Mouse (Mus musculus) embryo, embryonic 10.5 days (tissue): ENCODE measurements around the gene Mfsd2a.

Experiments
- DNase-seq: peaks from one replicate; pipeline ENCODE4 v3.0.0-alpha.2; 2015; ENCODE audit warnings: low spot score

Gene Mfsd2a

DNA sequence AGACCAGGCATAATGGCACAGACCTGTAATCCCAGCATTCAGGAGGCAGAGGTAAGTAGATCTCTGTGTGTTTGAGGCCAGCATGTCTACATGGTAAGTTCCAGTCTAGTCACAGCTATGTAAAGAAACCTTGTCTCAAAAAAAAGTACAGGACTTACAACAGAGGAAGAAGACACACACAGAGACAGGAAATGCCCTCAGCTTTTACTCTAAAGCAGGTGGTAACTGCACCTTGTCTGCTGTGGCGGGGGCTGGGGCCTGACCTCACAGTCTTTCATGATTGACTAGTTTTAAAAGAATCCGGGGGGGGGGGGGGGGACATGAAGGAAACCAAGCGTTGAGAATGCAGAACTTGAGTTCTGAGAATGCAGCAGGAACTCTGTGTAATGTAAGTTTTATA, 27.1 kb downstream of the Mfsd2a start:
- DNase-seq = no peak

DNA sequence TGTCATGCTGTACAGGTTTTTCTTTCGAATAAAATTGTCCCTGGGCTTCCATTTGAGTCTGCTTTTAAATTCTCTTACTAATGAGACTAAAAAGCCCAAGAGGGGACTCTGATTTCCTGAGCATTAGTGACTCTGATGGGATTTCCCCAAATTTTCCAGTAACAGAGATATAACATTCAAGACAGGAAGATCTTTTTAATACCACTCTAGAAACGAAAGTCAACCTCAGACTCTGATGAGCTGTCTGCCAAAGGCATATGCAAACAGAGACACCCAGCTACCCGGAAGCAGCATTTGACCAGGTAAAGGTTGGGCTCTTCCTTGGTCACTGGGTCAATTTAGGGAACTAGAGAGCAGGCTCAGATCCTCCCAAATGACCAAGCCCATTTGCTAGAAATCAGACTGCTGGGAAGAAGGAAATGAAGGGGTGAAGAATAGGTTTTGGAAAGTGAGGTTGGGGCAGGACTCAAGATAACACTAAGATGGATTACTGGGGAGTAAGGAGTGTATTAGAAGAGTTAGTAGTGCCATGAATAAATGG, 27.9 kb downstream of the Mfsd2a start:
- DNase-seq = no peak

DNA sequence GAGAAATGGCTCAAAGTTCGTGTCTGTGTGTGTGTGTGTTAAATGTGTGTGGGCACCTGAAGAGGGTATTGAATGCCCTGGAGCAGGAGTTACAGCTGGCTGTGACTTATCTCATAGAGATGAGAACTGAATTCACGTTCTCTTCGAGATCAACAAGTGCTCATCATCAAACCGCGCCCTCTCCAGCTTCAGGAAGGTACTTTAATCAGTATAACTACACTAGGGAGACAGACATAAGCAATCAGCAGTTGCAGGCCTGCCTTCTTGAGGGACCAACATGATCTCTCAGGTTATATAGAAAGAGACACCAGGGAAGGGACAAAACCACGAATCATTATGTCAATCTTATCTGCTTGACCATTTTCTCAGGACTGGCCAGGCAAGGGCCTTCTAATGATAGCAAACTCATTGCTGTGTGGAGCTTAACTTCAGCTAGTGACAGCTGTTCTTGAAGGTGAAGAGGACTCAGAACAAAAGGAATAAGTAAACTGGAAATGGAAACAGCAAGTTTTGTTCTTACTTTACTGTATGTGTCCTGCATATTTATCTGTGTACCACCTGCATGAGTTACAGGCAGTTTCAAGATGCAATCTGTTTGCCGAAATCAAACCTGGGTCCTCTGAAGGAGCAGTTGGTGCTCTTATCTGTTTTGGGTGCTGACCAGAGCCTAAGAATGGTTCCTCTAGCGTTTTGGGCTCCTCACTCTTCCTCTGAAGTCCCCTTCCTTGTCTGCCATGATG, 28.6 kb downstream of the Mfsd2a start:
- no peak for DNase-seq

DNA sequence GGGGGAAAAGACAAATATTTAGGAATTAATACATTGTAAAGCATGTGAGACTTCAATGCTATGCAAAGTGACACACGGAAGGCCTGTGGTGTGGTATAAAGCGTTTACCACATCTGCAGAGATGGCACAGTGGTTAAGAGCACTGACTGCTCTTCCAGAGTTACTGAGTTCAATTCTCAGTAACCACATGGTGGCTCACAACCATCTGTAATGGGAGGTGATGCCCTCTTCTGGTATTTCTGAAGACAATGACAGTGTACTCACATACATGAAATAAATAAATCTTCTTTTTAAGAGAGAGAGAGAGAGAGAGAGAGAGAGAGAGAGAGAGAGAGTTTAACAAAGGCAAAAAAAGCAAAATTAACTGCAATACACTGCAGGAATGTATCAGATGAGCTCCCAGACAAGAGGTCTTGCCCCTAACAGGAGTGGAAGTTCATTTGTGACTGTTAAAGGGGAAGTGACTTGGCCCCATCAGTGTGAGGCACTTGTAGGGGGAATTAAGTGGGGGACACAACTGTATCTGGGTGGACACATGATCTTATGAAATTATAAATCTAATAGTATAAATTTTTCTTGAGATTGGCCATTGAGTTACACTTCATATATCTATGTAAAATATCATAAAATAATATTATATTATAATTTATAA, 29.9 kb downstream of the Mfsd2a start:
- DNase-seq = no peak

DNA sequence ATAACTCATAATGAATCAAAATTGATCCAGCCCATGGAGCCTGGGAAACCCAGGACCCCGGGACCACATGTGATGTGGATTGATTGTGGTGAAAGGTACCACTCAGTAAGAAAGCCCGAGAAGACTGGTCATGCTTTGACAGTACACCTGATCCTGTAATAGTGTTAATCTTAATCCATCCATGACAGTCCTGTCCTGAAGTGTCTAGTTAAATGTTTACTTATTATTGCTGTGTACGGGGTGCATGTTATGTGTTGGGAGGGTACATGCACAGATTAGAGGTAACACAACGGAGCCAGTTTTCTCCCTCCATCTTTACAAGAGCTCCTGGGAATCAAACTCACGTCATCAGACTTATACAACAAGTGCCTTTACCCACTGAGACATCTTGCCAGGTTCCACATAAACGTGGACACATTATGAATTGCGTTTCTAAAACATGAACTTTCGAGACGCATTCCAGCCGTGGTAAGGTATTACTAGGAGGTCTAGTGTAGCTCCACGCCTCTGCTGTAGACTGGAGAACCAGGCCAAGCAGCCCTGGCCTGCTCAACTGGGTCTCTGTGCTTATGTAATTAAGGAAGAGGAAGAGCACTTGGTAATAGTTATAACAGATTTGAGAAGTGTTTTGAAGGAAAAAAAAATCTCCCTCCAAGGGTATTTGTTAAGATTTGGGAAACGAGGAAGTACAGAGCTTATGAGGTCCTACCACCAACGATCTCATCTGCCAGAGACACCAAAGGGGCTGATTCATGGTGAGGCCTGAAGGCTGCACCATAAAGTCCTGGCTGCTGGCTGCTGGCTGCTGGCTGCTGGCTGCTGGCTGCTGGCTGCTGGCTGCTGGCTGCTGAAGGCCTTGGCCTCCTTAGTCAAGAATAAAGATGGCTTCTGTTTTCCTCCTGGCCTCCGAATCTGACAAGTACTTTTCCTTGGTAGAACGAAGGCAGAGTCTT, 37.3 kb downstream of the Mfsd2a start:
- DNase-seq = no peak

DNA sequence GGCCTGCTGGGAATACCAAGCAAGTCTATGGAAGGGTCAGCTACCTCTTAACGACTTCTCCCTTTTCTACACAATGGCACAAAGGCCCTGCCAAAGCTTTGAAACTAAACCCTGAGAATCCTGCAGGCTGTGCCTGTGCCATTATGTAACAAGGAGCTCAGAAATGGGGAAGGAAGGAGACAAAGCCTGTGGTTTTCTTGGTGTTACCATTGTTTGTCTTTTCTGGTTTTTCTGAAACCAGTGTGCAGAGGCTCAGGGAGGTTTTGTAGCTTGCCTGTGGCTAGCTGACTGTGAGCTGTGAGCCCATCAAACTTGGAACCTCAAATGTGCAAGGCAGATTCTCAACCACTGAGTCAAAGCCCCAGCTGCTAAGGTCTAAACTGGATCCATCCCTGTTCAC, 38.1 kb downstream of the Mfsd2a start:
- DNase-seq = peak; percentile 5

DNA sequence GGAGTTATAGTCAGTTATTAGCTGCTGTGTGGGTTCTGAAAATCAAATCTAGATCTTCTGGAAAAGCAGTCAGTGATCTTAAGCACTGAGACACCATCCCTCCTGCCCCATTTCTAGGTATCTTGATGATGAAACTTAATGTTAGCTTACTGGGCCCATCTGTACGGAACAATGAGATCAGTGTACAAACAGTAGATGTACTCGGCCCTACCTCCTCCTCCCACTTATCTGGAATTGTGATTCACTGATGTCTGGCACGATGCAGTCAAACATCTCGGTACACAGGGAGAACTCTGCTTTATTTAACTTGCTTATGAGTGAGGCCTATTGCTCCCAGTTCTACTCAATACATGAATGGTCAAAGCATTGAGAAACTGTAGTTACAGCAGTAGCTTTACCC, 45.0 kb downstream of the Mfsd2a start:
- no peak for DNase-seq

DNA sequence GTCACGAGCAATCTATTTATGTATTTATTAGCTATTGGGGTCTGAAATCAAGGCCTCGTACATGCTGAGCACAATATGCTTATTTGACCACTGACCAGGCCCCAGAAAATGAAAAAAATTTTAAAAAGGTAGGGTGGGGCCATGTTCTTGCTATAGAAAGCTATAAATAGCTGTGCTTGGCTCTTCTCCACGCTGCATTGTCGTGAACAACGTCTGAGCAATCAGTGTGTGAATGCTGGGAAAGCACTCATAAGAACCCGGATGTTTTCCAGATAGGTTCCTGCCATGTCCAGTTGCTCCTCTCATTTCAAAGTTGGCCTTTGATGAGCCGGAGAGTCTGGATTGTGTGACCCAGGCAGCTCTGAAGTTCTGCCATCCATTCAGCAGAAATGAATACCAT, 46.8 kb downstream of the Mfsd2a start:
- no peak for DNase-seq

DNA sequence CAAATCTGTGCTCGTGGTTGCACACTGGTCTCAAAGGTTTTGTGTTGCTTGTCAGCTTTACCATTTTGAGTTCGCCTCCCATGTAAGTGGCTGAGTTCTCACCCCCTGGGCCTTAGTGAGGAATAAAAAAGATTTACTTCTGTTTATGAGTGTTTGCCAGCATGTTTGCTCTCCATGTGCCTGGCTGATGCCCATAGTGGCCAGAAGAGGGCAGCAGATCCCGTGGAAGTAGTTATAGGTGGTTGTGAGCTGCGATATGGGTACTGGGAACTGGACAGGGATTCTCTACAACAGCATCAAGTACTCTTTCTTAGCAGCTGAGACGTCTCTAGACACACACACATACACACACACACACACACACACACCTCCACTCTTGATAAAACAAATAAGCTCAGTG, 48.4 kb downstream of the Mfsd2a start:
- no peak for DNase-seq

DNA sequence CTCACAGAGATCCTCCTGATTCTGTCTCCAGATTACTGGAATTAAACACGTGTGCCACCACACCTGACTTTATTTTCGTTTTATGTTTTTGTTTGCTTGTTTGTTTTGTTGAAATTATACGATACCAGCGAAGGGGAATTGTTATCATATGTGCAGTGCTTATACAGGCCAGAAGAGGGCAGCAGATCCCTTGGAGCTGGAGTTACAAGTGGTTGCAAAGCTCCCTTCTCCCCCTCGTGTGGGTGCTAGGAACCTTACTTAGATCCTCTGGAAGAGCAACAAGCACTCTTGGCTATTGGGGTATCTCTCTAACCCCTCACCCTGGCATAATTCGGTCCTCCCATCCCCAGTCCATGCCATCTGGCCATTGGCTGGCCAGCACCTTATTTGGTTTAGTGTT, 50.4 kb downstream of the Mfsd2a start:
- no peak for DNase-seq

DNA sequence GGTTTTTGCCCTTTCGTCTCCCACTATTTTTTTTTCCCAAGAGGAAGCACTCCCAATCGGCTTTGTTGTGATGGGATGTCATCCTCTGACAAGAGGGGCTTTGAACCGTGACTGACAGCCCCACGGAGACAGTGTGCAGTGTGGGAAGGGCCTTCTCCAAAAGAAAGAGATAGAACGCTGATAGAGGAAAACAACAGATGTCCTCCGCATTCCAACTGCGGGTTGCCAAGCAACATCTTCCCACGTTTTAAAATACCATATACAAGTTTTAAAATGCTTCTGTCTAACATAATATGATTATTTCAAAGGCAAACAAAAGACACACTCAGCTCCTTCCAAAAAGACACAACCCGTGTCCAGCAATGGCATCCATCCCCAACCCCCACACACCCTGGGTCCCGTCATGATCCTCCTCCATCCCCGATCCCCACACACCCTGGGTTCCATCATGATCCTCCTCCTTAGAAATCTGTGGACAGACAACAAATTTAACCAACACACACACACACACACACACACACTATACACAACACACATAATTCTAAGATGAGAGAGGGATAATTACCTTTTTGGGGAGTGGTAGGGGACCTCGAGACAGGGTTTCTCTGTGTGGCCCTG, 51.3 kb downstream of the Mfsd2a start:
- peak; percentile 42 for DNase-seq

DNA sequence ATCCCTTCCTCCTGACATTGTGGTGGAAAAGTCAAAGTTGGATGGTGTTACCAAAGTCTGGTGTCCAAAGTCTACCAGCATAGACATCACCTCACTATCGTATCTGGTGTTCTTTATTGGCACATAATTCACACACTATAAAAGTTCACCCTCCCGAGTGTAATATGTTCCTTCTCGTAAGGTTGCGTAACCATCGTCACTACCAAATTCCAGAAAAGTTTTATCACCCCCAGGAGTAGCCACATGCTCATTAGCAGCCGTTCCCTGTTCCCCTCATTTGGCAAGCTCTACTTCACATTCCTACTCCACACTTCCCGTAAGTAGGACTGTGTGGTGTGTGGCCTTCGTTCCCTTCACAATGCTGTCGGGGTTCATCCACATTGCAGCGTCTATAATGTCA, 55.6 kb downstream of the Mfsd2a start:
- no peak for DNase-seq

DNA sequence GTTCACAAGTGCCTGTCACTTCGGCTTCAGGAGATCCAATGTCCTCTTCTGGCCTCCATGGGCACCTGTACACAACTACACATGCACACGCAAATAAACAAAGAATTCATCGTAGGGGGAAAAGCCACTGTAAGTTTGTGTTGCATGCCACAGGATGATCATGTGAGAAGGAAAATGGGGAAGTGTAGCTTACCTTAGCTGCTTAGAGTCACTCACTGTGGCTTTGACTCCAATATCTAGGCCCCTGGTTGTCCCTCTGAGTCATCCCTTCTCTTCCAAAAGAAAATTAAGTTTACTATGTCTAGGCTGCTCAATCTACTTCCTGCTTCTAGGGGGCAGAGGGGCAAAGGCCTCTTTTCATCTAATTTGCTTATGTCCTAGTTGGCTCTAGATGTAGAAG, 57.3 kb downstream of the Mfsd2a start:
- DNase-seq = no peak

DNA sequence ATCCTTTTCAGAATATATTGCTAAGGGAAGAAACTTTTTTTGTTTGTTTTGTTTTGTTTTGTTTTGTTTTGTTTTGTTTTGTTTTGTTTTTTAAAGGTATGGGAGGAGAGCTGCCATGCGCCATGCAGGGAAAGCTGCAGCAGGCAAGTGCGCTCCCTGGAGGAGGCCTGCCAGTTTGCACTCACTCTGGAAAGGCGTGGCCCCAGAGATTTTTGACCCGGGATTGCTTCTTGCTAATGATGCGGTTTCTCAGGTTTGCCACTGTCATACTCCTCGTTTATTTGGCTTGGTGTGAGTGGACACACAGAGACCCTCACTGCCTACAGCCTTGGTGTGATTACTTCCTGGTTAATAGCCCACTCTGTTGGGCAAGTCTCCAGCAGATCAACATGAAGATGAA, 58.8 kb downstream of the Mfsd2a start:
- DNase-seq = no peak

DNA sequence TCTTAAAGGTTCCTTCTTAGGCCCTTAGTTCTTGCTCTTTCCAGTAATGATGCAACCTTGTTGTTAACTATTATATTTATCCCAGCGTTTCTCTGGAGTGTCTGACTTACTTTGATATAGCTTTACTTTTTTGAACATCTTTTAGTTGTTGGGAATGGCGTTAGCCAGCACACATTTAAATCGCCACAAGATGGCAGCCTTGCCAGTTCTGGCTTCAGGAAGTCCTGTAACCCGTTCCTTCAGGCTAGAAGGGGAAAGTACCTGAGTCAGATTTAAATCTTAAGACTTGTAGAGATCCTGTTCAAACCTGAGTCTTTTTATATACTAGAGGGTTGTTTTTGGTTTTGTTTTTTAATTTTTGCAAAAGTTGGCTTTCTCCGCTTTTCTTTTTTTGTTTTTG, 62.7 kb downstream of the Mfsd2a start:
- peak; percentile 86 for DNase-seq

DNA sequence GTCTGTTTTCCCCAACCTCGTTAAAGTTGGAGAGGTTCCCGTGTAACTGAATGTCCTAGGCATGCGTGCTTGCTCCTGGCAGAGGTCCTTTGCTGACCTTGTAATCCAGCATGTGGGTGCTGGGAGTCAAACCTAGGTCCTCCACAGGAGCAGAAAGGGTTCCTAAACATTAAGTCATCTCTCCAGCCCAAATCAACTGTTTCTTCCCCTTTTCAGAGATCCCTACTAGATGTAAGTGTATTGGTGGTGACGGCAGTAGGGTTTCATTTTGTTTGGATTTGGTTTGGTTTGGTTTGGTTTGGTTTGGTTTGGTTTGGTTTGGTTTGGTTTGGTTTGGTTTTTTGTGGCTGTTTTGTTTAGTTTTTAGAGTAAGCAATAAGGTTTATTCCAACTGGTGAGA, 63.2 kb downstream of the Mfsd2a start:
- DNase-seq = no peak
